Mouse (Mus musculus) cortical plate, adult 2 months (tissue): ENCODE data around the gene Wdr45b. TPM values are rescaled to one million over a fixed set of nuclear protein-coding genes. Genes with fewer than 3 reads are reported as not detected.
A peak's percentile ranks its signal among the peaks of the same experiment; 100 is the strongest.

Experiments
- H3K27ac ChIP-seq: fragments of 200-500 bp; 2 replicates; pipeline ENCODE4 v1.5.1; 2012; ENCODE audit warnings: low read length, control low read depth, inconsistent platforms; ENCODE audit not compliant: insufficient read depth
- H3K4me1 ChIP-seq: fragments of 200-500 bp; 2 replicates; pipeline ENCODE4 v1.6.1; 2011; ENCODE audit warnings: low read length; ENCODE audit not compliant: control insufficient read depth, insufficient read depth
- H3K4me3 ChIP-seq: fragments of 200-500 bp; 2 replicates; pipeline ENCODE4 v1.5.1; 2011; ENCODE audit warnings: mild to moderate bottlenecking, low read length, control low read depth; ENCODE audit not compliant: insufficient read depth
- CTCF ChIP-seq: fragments of 200-500 bp; IDR thresholded peaks from 2 replicates; pipeline ENCODE4 v1.5.1; 2011; ENCODE audit warnings: mild to moderate bottlenecking, control low read depth, low read length; ENCODE audit not compliant: insufficient read depth; ENCODE audit errors: extremely low read depth
- POLR2A ChIP-seq: fragments of 200-500 bp; IDR thresholded peaks from 2 replicates; pipeline ENCODE4 v1.6.1; 2011; ENCODE audit warnings: mild to moderate bottlenecking, low read length, control low read depth; ENCODE audit not compliant: insufficient read depth; ENCODE audit errors: extremely low read depth
- polyA plus RNA-seq: library from polyadenylated mRNA; depleted of rRNA; stranded (reverse); fragments of >200 nt; gene quantifications from 2 replicates; pipeline ENCODE4 v1.2.3, GENCODE M21; 2012; rRNA removed

Wdr45b gene
- polyA plus RNA-seq, result 75.7 and 85.8 TPM in 2 replicates

- Histone ChIP-seq H3K27ac (peak within 1 kb of the TSS; percentile 77), H3K4me1 (peaks cover 5% of the 10 kb centered on the region; the same call in 1 of the 2 replicates), H3K4me3 (peak within 1 kb of the TSS; percentile 59)
- peak; percentile 84 for TF ChIP-seq POLR2A
- no peak for TF ChIP-seq CTCF
Observed at GRCm38 (mm10) chr11:121354091-121354707, at the start of gene Wdr45b. Gene Wdr45b (minus strand): TSS chr11:121354445.

- no peaks in the 10 kb centered on the region; the same call in 1 of the 2 replicates for H3K4me1 ChIP-seq
- no peak overlapping the region for H3K4me3 ChIP-seq
- H3K27ac ChIP-seq, result no peak overlapping the region
- TF ChIP-seq CTCF (no peak), POLR2A (no peak)
Observed at GRCm38 (mm10) chr11:121392405-121392804, 38.2 kb upstream of the Wdr45b start.

- Histone ChIP-seq H3K4me1 (no peaks in the 10 kb centered on the region; the same call in 1 of the 2 replicates), H3K27ac (no peak overlapping the region), H3K4me3 (no peak overlapping the region)
- TF ChIP-seq POLR2A, result no peak
Observed at GRCm38 (mm10) chr11:121390793-121391192, 36.5 kb upstream of the Wdr45b start.

GRCm38 (mm10) chr11:121388554-121388945, 34.3 kb upstream of the Wdr45b start:
- no peak for TF ChIP-seq POLR2A
- no peak for TF ChIP-seq CTCF
- Histone ChIP-seq H3K4me1 (peaks cover 2% of the 10 kb centered on the region; the same call in 1 of the 2 replicates), H3K4me3 (peak overlapping the region; percentile 98), H3K27ac (no peak overlapping the region)

- TF ChIP-seq CTCF, result no peak
- TF ChIP-seq POLR2A, result peak; percentile 63; the same call in 1 of the 2 replicates
- H3K27ac ChIP-seq, result peak within 1 kb of the TSS; percentile 91
- H3K4me1 ChIP-seq, result peaks cover 2% of the 10 kb centered on the region; the same call in 1 of the 2 replicates
- peak within 1 kb of the TSS; percentile 98 for H3K4me3 ChIP-seq
Observed at GRCm38 (mm10) chr11:121387750-121388553, 33.7 kb upstream of the Wdr45b start, which contains the start of gene Rab40b. Gene Rab40b (minus strand): TSS chr11:121388251.

- Histone ChIP-seq H3K4me1 (peaks cover 11% of the 10 kb centered on the region), H3K4me3 (no peak overlapping the region), H3K27ac (no peak overlapping the region)
- no peak for TF ChIP-seq POLR2A
- no peak for TF ChIP-seq CTCF
Observed at GRCm38 (mm10) chr11:121380294-121380693, 26.0 kb upstream of the Wdr45b start.

- no peak for TF ChIP-seq CTCF
- TF ChIP-seq POLR2A, result no peak
- H3K27ac ChIP-seq, result no peak overlapping the region
- peaks cover 10% of the 10 kb centered on the region for H3K4me1 ChIP-seq
- no peak overlapping the region for H3K4me3 ChIP-seq
Observed at GRCm38 (mm10) chr11:121378644-121379043, 24.4 kb upstream of the Wdr45b start.

GRCm38 (mm10) chr11:121373305-121373704, 19.1 kb upstream of the Wdr45b start:
- no peak overlapping the region for H3K27ac ChIP-seq
- TF ChIP-seq CTCF, result no peak
- no peak for TF ChIP-seq POLR2A
- peaks cover 4% of the 10 kb centered on the region for H3K4me1 ChIP-seq
- no peak overlapping the region for H3K4me3 ChIP-seq

- TF ChIP-seq CTCF (no peak), POLR2A (no peak)
- H3K4me3 ChIP-seq, result no peak overlapping the region
- peaks cover 2% of the 10 kb centered on the region; the same call in 1 of the 2 replicates for H3K4me1 ChIP-seq
- H3K27ac ChIP-seq, result no peak overlapping the region
Observed at GRCm38 (mm10) chr11:121370337-121370994, 16.2 kb upstream of the Wdr45b start.

- TF ChIP-seq CTCF (0 out of 2 replicates have a peak, but pooled peaks have one; percentile 19), POLR2A (no peak)
- Histone ChIP-seq H3K4me3 (no peak overlapping the region), H3K4me1 (peaks cover 2% of the 10 kb centered on the region; the same call in 1 of the 2 replicates), H3K27ac (no peak overlapping the region)
Observed at GRCm38 (mm10) chr11:121369622-121370021, 15.4 kb upstream of the Wdr45b start.
